13 mouse cellular contexts compared by ENCODE assay signal in genomic region chr9:88398461-88398860, GRCm38 (mm10). TPM values are rescaled to one million over a fixed set of nuclear protein-coding genes. Genes with fewer than 3 reads are reported as not detected.
DNase-seq lines count a peak whose midpoint lies in the region; ATAC-seq and TF ChIP-seq lines count a peak whose summit lies in the region.
"Had no signal": no experiment of that assay in that cellular context is flagged by ENCODE, and none has a peak within 500 bp of the region (broad histone marks: within the 10 kb centered on the region; RNA-seq: fewer than 3 reads in every experiment).

No protein-coding gene starts in this region.

- DNase-seq in 3T3-L1 (ENCODE audit: low read depth, low spot score), result peak; percentile 42
- peak; percentile 34 for DNase-seq in CD4-positive, CD25-positive, alpha-beta regulatory T cell, adult 2 months (ENCODE audit: low read depth, low spot score)
- DNase-seq in induced T-regulatory cell, adult 2 months (ENCODE audit: low read depth), result peak; percentile 64
- no peak for DNase-seq in thymus, postnatal 14 days
- no peak for DNase-seq in right cerebral cortex, postnatal 25 days
- DNase-seq: adrenal gland, adult 8-10 months; heart, adult 11 months; layer of hippocampus, postnatal 36 days; liver, embryonic 13.5 days had no signal

- H3K27ac ChIP-seq in intestine, postnatal 0 days (ENCODE audit: low read depth, low read length), result no peak overlapping the region
- H3K27ac ChIP-seq in intestine, embryonic 16.5 days (ENCODE audit: low read length), result no peak overlapping the region
- H3K27ac ChIP-seq: forebrain, embryonic 13.5 days; kidney, embryonic 15.5 days; liver, embryonic 13.5 days had no signal

- ATAC-seq in intestine, postnatal 0 days, result no peak
- ATAC-seq in intestine, embryonic 16.5 days, result no peak
- ATAC-seq: forebrain, embryonic 13.5 days had no signal

- no peak overlapping the region for H3K9ac ChIP-seq in intestine, postnatal 0 days (ENCODE audit: low read depth, low read length)
- H3K9ac ChIP-seq in intestine, embryonic 16.5 days (ENCODE audit: low read depth, low read length), result no peak overlapping the region
- H3K9ac ChIP-seq: forebrain, embryonic 13.5 days; kidney, embryonic 15.5 days; liver, embryonic 13.5 days had no signal

- peak; percentile 51 for TF ChIP-seq CTCF in intestine, postnatal 0 days (IDR thresholded peaks at IDR 0.05; ENCODE audit: low read depth)

- no peak overlapping the region for H3K4me3 ChIP-seq in intestine, postnatal 0 days (ENCODE audit: low read depth, low read length)
- no peak overlapping the region for H3K4me3 ChIP-seq in intestine, embryonic 16.5 days (ENCODE audit: low read length)
- H3K4me3 ChIP-seq: forebrain, embryonic 13.5 days; kidney, embryonic 15.5 days; liver, embryonic 13.5 days had no signal

- H3K36me3 ChIP-seq in intestine, postnatal 0 days (ENCODE audit: control insufficient read depth, insufficient read depth), result peaks cover 45% of the 10 kb centered on the region
- H3K36me3 ChIP-seq in intestine, embryonic 16.5 days (ENCODE audit: control insufficient read depth, insufficient read depth, low read length), result 0 out of 2 replicates have a peak, but pooled peaks cover 4% of the 10 kb centered on the region

- no peaks in the 10 kb centered on the region for H3K9me3 ChIP-seq in intestine, postnatal 0 days (ENCODE audit: control insufficient read depth)
- H3K9me3 ChIP-seq in intestine, embryonic 16.5 days (ENCODE audit: control insufficient read depth, low read length), result no peaks in the 10 kb centered on the region
- H3K9me3 ChIP-seq: forebrain, embryonic 13.5 days; kidney, embryonic 15.5 days; liver, embryonic 13.5 days had no signal

- 91% methylated on average over 1 of the region's 1 CpGs for whole genome bisulfite sequencing in intestine, postnatal 0 days
- 89% methylated on average over 1 of the region's 1 CpGs for WGBS in intestine, embryonic 16.5 days

- H3K4me1 ChIP-seq in intestine, postnatal 0 days (replicated peaks; ENCODE audit: control insufficient read depth, insufficient read depth, low read length), result no peaks in the 10 kb centered on the region
- no peaks in the 10 kb centered on the region for H3K4me1 ChIP-seq in intestine, embryonic 16.5 days (ENCODE audit: control insufficient read depth, insufficient read depth, low read length)
- H3K4me1 ChIP-seq: forebrain, embryonic 13.5 days; kidney, embryonic 15.5 days; liver, embryonic 13.5 days had no signal

- H3K27me3 ChIP-seq in intestine, postnatal 0 days (replicated peaks; ENCODE audit: control insufficient read depth, insufficient read depth, low read length), result no peaks in the 10 kb centered on the region
- H3K27me3 ChIP-seq in intestine, embryonic 16.5 days (replicated peaks; ENCODE audit: control insufficient read depth, insufficient read depth, low read length), result no peaks in the 10 kb centered on the region
- H3K27me3 ChIP-seq: forebrain, embryonic 13.5 days; kidney, embryonic 15.5 days; liver, embryonic 13.5 days had no signal

- H3K4me2 ChIP-seq in intestine, postnatal 0 days (replicated peaks; ENCODE audit: low read depth), result no peak overlapping the region
- H3K4me2 ChIP-seq in intestine, embryonic 16.5 days (ENCODE audit: low read depth, low read length), result no peak overlapping the region
- H3K4me2 ChIP-seq: forebrain, embryonic 13.5 days; kidney, embryonic 15.5 days; liver, embryonic 13.5 days had no signal

RNA-seq across cellular contexts. Expression of gene Snx14, which starts 40.3 kb away (rescaled TPM):
- 17.7 and 18.4 TPM in 2 replicates for polyA plus RNA-seq in intestine, postnatal 0 days (2015; fragmentation: Nextera tagmentation; extraction: Ambion mirVana)
- 35.4 and 37.4 TPM in 2 replicates for polyA plus RNA-seq in intestine, embryonic 16.5 days (2015; fragmentation: Nextera tagmentation; extraction: Ambion mirVana)

RNA-seq across cellular contexts. Expression of gene Gm20537, which starts 58.0 kb away (rescaled TPM):
- polyA plus RNA-seq in intestine, postnatal 0 days (2015; fragmentation: Nextera tagmentation; extraction: Ambion mirVana), result not detected in 2 replicates
- polyA plus RNA-seq in intestine, embryonic 16.5 days (2015; fragmentation: Nextera tagmentation; extraction: Ambion mirVana), result 0.43 TPM in 1 of 2 replicates, not detected in the other
- polyA plus RNA-seq: liver, embryonic 13.5 days had no signal

Comparison
In these comparisons a context has a peak if more than half of its experiments do, and no peak if none do; other contexts are left out.
1. DNase-seq: peak in 3T3-L1 (single experiment), CD4-positive, CD25-positive, alpha-beta regulatory T cell, adult 2 months (single experiment) and induced T-regulatory cell, adult 2 months (single experiment); none in thymus, postnatal 14 days (single experiment) and right cerebral cortex, postnatal 25 days (single experiment).